Mouse (Mus musculus) MEL (cell line): ENCODE results near the gene Cep170b. TPM values are rescaled to one million over a fixed set of nuclear protein-coding genes. Genes with fewer than 3 reads are reported as not detected.

Experiments used
- DNase-seq: peaks from one replicate; pipeline ENCODE4 v3.0.0; 2011; ENCODE audit warnings: low read depth, low spot score
- H3K27ac ChIP-seq: 2 replicates; pipeline ENCODE4 v1.5.1; 2012; ENCODE audit warnings: low read depth, mild to moderate bottlenecking, control low read depth, low read length, moderate library complexity; ENCODE audit not compliant: control insufficient read depth
- H3K27me3 ChIP-seq, 2 experiments: fragments of 150-350 bp in 1 of 2; sonication (generic) in 1 of 2; 2 replicates each; pipeline ENCODE4 v1.6.1; 2012; ENCODE audit warnings: low read length in 2 of 2, mild to moderate bottlenecking in 2 of 2, improper control_type of control experiment in 1 of 2, moderate library complexity in 1 of 2; ENCODE audit not compliant: insufficient read depth in 2 of 2, control insufficient read depth in 1 of 2
- H3K36me3 ChIP-seq, 2 experiments: 2 replicates each; pipeline ENCODE4 v1.6.1; 2012 to 2014; ENCODE audit warnings: low read length in 2 of 2, improper control_type of control experiment in 1 of 2, inconsistent platforms in 1 of 2, mild to moderate bottlenecking in 1 of 2; ENCODE audit not compliant: insufficient read depth in 2 of 2, control insufficient read depth in 1 of 2
- H3K4me1 ChIP-seq, 2 experiments: fragments of 150-350 bp in 1 of 2; sonication (generic) in 1 of 2; 2 replicates each; pipeline ENCODE4 v1.6.1; 2012; ENCODE audit warnings: low read length in 2 of 2, improper control_type of control experiment in 1 of 2, mild to moderate bottlenecking in 1 of 2; ENCODE audit not compliant: insufficient read depth in 2 of 2, control insufficient read depth in 1 of 2
- H3K4me3 ChIP-seq, 2 experiments: fragments of 150-350 bp in 1 of 2; sonication (generic) in 1 of 2; 2 replicates each; pipeline ENCODE4 v1.5.1; 2012; ENCODE audit warnings: low read depth in 2 of 2, low read length in 2 of 2, mild to moderate bottlenecking in 2 of 2, moderate library complexity in 2 of 2, control low read depth in 1 of 2, improper control_type of control experiment in 1 of 2; ENCODE audit not compliant: control insufficient read depth in 1 of 2, insufficient read depth in 1 of 2
- H3K79me2 ChIP-seq: 2 replicates; pipeline ENCODE4 v1.6.1; 2012; ENCODE audit warnings: mild to moderate bottlenecking, low read length, moderate library complexity; ENCODE audit not compliant: control insufficient read depth, poor library complexity, insufficient read depth
- H3K9ac ChIP-seq: 2 replicates; pipeline ENCODE4 v1.6.1; 2012; ENCODE audit warnings: low read depth, mild to moderate bottlenecking, control low read depth, low read length, moderate library complexity; ENCODE audit not compliant: control insufficient read depth, poor library complexity, severe bottlenecking
- H3K9me3 ChIP-seq: fragments of 150-350 bp; sonication (generic); replicated peaks from 2 replicates; pipeline ENCODE4 v1.6.1; 2012; ENCODE audit warnings: mild to moderate bottlenecking, low read length, improper control_type of control experiment, moderate library complexity; ENCODE audit not compliant: insufficient read depth
- ELF1 ChIP-seq: IDR thresholded peaks from 2 replicates; pipeline ENCODE4 v1.6.1; 2014; ENCODE audit warnings: low read depth, mild to moderate bottlenecking, inconsistent platforms, low read length, improper control_type of control experiment, moderate library complexity
- GATA1 ChIP-seq: IDR thresholded peaks from 2 replicates; pipeline ENCODE4 v1.6.1; 2011; ENCODE audit warnings: low read depth, low read length, improper control_type of control experiment
- JUND ChIP-seq: IDR thresholded peaks from 2 replicates; pipeline ENCODE4 v1.6.1; 2011; ENCODE audit warnings: low read depth, mild to moderate bottlenecking, improper control_type of control experiment, low read length
- MAFK ChIP-seq: IDR thresholded peaks from 2 replicates; pipeline ENCODE4 v1.6.1; 2011; ENCODE audit warnings: low read depth, mild to moderate bottlenecking, low read length, improper control_type of control experiment, borderline replicate concordance
- MYB ChIP-seq: IDR thresholded peaks from 2 replicates; pipeline ENCODE4 v1.6.1; 2011; ENCODE audit warnings: mild to moderate bottlenecking, low read depth, low read length, improper control_type of control experiment
- NRF1 ChIP-seq: IDR thresholded peaks from 2 replicates; pipeline ENCODE4 v1.6.1; 2014; ENCODE audit warnings: low read depth, mild to moderate bottlenecking, inconsistent platforms, low read length, improper control_type of control experiment, moderate library complexity; ENCODE audit not compliant: poor library complexity, insufficient read depth, severe bottlenecking
- POLR2A ChIP-seq, 2 experiments: IDR thresholded peaks; 2 replicates each; pipeline ENCODE4 v1.6.1; 2011 to 2012; ENCODE audit warnings: low read length in 2 of 2, mild to moderate bottlenecking in 2 of 2, control low read depth in 1 of 2, improper control_type of control experiment in 1 of 2, low read depth in 1 of 2, moderate library complexity in 1 of 2; ENCODE audit not compliant: control insufficient read depth in 1 of 2, insufficient read depth in 1 of 2, poor library complexity in 1 of 2
- POLR2AphosphoS5 ChIP-seq: IDR thresholded peaks from 2 replicates; pipeline ENCODE4 v1.6.1; 2012; ENCODE audit warnings: low read depth, borderline replicate concordance, mild to moderate bottlenecking, inconsistent platforms, low read length, moderate library complexity, mixed read lengths
- RCOR1 ChIP-seq: IDR thresholded peaks from 2 replicates; pipeline ENCODE4 v1.6.1; 2012; ENCODE audit warnings: low read depth, mild to moderate bottlenecking, inconsistent platforms, low read length, improper control_type of control experiment
- TAL1 ChIP-seq: IDR thresholded peaks from 2 replicates; pipeline ENCODE4 v1.6.1; 2012; ENCODE audit warnings: mild to moderate bottlenecking, inconsistent platforms, low read length, moderate library complexity, mixed read lengths
- TBP ChIP-seq: IDR thresholded peaks from 2 replicates; pipeline ENCODE4 v1.8.0; 2011; ENCODE audit warnings: low read depth, low read length, improper control_type of control experiment
- UBTF ChIP-seq: IDR thresholded peaks from 2 replicates; pipeline ENCODE4 v1.6.1; 2012; ENCODE audit warnings: low read depth, mild to moderate bottlenecking, inconsistent platforms, low read length, improper control_type of control experiment, moderate library complexity, borderline replicate concordance; ENCODE audit not compliant: insufficient read depth
- ZKSCAN1 ChIP-seq: IDR thresholded peaks from 2 replicates; pipeline ENCODE4 v1.6.1; 2012; ENCODE audit warnings: low read depth, mild to moderate bottlenecking, inconsistent platforms, low read length, improper control_type of control experiment, moderate library complexity
- ZNF384 ChIP-seq: IDR thresholded peaks from 2 replicates; pipeline ENCODE4 v1.6.1; 2012; ENCODE audit warnings: low read depth, mild to moderate bottlenecking, inconsistent platforms, low read length, improper control_type of control experiment
- polyA plus RNA-seq, 2 experiments: library from polyadenylated mRNA; stranded (reverse) in 1 of 2; unstranded in 1 of 2; fragments of >175 nt in 1 of 2; fragments of >200 nt in 1 of 2; gene quantifications; 2 replicates each; pipeline versions ENCODE4 v1.2.1 to v1.2.4; 2012; ENCODE audit warnings: low replicate concordance in 2 of 2, low read depth in 1 of 2; ENCODE audit not compliant: insufficient read length in 2 of 2, insufficient read depth in 1 of 2, missing spikeins in 1 of 2
- total RNA-seq: library from RNA; depleted of rRNA; stranded (reverse); fragments of 300-350 nt; gene quantifications from 2 replicates; pipeline ENCODE4 v1.2.3, GENCODE M21; 2012

The Cep170b gene
- total and polyA plus RNA-seq, 3 experiments, result 49.7 to 64.0 TPM; not detected in 1

DNA sequence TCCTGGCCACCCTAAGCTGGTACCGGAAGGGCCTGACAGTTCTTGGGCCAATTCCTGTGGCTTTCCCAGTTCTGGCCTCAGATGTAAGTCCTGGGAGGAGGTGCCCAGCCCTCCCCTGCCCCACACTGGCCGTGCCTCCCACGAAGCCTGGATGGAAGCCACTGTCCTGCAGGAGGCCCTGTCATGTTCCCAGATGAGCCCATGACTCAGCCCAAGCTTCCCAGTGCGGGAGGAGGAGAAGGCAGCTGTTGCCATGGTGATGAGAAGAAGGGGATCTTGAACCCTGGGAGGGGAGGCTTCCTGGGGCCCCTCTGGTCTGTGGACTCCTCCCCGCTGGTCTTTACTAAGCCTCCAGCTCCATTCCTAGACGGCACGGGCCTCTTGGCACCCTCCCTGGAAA, 36.9 kb upstream of the Cep170b start:
- H3K9me3 ChIP-seq, result no peaks in the 10 kb centered on the region
- TF ChIP-seq ELF1, result no peak
- no peak for TF ChIP-seq POLR2AphosphoS5
- no peak for TF ChIP-seq RCOR1
- TF ChIP-seq NRF1, result no peak
- no peak for TF ChIP-seq ZNF384
- TF ChIP-seq MAFK, result no peak

DNA sequence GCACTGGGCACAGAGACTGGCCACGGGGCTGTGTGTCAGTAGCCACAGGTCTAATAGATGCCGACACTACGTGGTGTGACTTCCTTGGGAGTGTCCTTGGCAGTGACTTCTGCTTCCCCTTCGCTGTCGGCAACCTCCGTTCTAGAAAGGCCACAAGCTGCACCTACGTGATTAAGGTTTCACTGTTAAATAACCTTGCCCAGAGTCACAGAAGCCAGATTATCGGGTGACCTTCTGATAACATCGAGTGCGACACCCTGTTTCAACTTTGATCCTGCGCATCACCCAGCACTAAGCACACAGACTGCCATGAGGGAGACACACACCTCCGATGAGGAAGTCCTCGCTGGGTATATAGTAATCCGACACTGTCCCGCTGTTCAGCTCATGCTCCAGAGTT, 31.8 kb upstream of the Cep170b start:
- H3K79me2 ChIP-seq, result peaks cover 12% of the 10 kb centered on the region
- peak overlapping the region; percentile 28 to 42 for H3K4me3 ChIP-seq
- peaks cover 9 to 28% of the 10 kb centered on the region in 2 experiments for H3K4me1 ChIP-seq
- peak overlapping the region; percentile 51 for H3K27ac ChIP-seq
- H3K27me3 ChIP-seq, result no peaks in the 10 kb centered on the region
- TF ChIP-seq ZKSCAN1 (no peak), RCOR1 (no peak), TBP (peak; percentile 81), UBTF (peak; percentile 68; the same call in 1 of the 2 replicates), POLR2AphosphoS5 (peak; percentile 86; the same call in 1 of the 2 replicates), POLR2A (IDR thresholded peaks at IDR 0.05; ENCODE audit: control insufficient read depth in 1 of 2, insufficient read depth in 1 of 2, low read depth in 1 of 2, low read length in 2 of 2, poor library complexity in 1 of 2) (peak in 1 of 2 experiments; percentile 95; a peak in 2 of 4 replicates), JUND (no peak), GATA1 (peak; percentile 96), MYB (no peak), TAL1 (peak; percentile 95)
- no peaks in the 10 kb centered on the region for H3K9me3 ChIP-seq
- H3K9ac ChIP-seq, result peak overlapping the region; percentile 44
- peaks cover 0 to 24% of the 10 kb centered on the region in 2 experiments; a peak in 3 of 4 replicates for H3K36me3 ChIP-seq
- peak; percentile 98 for DNase-seq

More for the DNA sequence above, 36.9 kb upstream of the Cep170b start:
- DNase-seq, result no peak
- Histone ChIP-seq H3K27ac (no peak overlapping the region), H3K27me3 (no peaks in the 10 kb centered on the region), H3K4me3 (no peak overlapping the region), H3K4me1 (peaks cover 4 to 16% of the 10 kb centered on the region in 2 experiments), H3K79me2 (peaks cover 2% of the 10 kb centered on the region; the same call in 1 of the 2 replicates), H3K36me3 (peaks cover 0 to 6% of the 10 kb centered on the region in 2 experiments; a peak in 2 of 4 replicates), H3K9ac (no peak overlapping the region)
